Mouse (Mus musculus) heart, postnatal 14 days (tissue): ENCODE results near the gene Gm2004. TPM values are rescaled to one million over a fixed set of nuclear protein-coding genes. Genes with fewer than 3 reads are reported as not detected.
"Not testable (repeated sequence)": the region's sequence is repeated elsewhere in the genome, so short reads cannot be mapped to it uniquely, and the experiment has no call there.

Experiments used
- DNase-seq, 2 experiments: peaks; one replicate each; pipeline ENCODE4 v3.0.0; 2021 to 2022
- intact Hi-C: fragments of 180-260 bp; cut with DNase I; formaldehyde crosslinking; loops from one replicate; pipeline ENCODE4 v1.15.1; 2025
- long read RNA-seq, 2 experiments: library from polyadenylated mRNA; stranded (forward); transcript quantifications; one replicate each; pipeline ENCODE4 v2.0.0; 2021
- total RNA-seq, 2 experiments: library from RNA; stranded (reverse); gene quantifications; 2 replicates each; pipeline ENCODE4 v1.2.3; 2021

The Gm2004 gene
- 10 to 100 TPM; 15.2 to 35.5 TPM for total RNA-seq
- long read RNA-seq, experiment 1, partial matches to known transcripts: 12 of 21 reads
- long read RNA-seq, experiment 1, other reads (novel, unspliced or antisense): 9 of 21 reads
- long read RNA-seq, experiment 2, partial matches to known transcripts: 9 of 16 reads
- long read RNA-seq, experiment 2, other reads (novel, unspliced or antisense): 7 of 16 reads

GRCm38 (mm10) chr2:176149725-176150124 is at the start of gene Gm2004:
Gene Gm2004, minus strand, starts transcription at chr2:176149825.
- intact Hi-C loops, DNase-seq: not testable (repeated sequence)

Other genes with a start within 250 kb of the Gm2004 start
- 10 to 100 TPM; 10.2 to 11.2 TPM for gene Zfp966, start 218.7 kb downstream of the Gm2004 start, total RNA-seq
- 10 to 100 TPM; 21.0 to 22.2 TPM for gene Gm2026, start 184.5 kb downstream of the Gm2004 start, total RNA-seq
- 1 to 10 TPM; 2.9 to 3.3 TPM for gene 2210418O10Rik, start 76.7 kb upstream of the Gm2004 start, total RNA-seq
- not detected for gene Gm11009, start 169.7 kb upstream of the Gm2004 start, total RNA-seq